Mouse (Mus musculus): ENCODE measurements at regions not wholly inside any gene's neighbourhood (a gene's known extent, or its start where the extent isn't known, plus 50 kb on each side); places are given as distances from the start of the nearest gene placed in this dataset.

DNA sequence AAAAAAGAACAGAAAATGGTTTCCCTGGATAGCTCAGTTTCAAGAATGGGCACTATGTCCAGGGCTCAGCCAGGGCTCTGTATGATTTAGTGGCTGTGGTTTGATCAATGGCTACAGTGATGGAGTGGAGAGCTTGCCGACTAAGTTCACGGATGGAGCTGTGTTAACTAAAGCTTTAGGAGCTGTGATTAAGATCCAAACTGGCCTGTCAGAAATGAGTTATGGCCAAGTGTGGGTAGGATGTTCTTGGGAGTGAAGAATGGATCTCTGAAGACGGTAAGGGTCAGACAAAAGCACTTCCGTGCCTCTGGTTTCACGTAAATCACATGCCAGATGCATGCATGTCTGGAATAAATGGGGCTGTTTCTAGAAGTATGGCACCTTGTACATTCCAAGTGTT is 447.9 kb upstream of the Adamts9 start:
- H3K4me1 ChIP-seq = no peaks in the 10 kb centered on the region
- H3K9ac ChIP-seq = no peak overlapping the region
- H3K36me3 ChIP-seq = no peaks in the 10 kb centered on the region
- H3K27ac ChIP-seq (replicated peaks) = no peak overlapping the region
- WGBS = 83% methylated on average over 5 of the region's 5 CpGs
- no peak overlapping the region for H3K4me3 ChIP-seq (replicated peaks)
- no peaks in the 10 kb centered on the region for H3K9me3 ChIP-seq (replicated peaks)
- no peak for ATAC-seq (ENCODE audit: insufficient number of reproducible peaks, low FRiP score, low TSS enrichment, low read depth)
- no peaks in the 10 kb centered on the region for H3K27me3 ChIP-seq
- H3K4me2 ChIP-seq (replicated peaks) = no peak overlapping the region

DNA sequence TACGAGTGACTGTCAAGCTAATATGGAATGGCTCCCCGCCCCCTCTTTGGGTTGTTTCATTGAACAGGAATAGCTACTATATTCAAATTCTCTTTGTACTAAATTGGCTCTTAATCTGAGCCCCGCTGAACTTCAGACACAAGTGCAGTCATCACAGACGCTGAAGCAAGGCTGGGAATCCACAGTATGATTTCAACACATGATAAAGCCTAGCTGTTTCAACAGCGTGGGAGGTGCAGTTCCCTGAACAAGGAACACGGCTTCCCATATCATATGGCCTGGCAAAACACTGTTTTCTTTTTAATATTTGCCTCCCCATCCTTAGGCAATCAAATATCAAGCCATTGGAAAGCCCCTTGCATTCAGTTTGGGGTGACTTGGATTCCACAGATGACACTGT is 428.0 kb upstream of the Adamts9 start:
- WGBS = 64% methylated on average over 6 of the region's 6 CpGs
- no peak for ATAC-seq (ENCODE audit: insufficient number of reproducible peaks, low FRiP score, low TSS enrichment, low read depth)

DNA sequence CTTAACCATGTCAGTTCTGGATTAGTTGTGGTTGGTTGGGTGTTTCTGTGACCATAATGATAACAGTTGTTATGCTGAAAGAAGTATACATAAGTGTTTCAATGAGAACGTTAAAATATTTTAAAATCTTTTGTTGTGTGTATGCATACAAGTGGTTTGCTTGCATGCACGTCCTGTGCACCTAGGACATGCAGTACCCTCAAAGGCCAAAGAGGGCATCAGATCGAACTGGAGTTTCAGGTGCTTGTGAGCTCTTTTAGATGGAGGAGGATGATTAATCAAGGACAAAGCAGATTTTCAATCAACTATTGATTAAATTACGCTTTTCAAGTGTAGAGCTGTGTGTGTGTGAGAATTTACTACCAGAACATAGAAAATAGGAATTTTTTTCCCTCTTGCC is 420.6 kb upstream of the Adamts9 start:
- no peak overlapping the region for H3K4me2 ChIP-seq (replicated peaks)
- no peaks in the 10 kb centered on the region for H3K4me1 ChIP-seq
- H3K36me3 ChIP-seq = no peaks in the 10 kb centered on the region
- H3K27me3 ChIP-seq = no peaks in the 10 kb centered on the region
- 56% methylated on average over 4 of the region's 4 CpGs for WGBS
- no peaks in the 10 kb centered on the region for H3K9me3 ChIP-seq (replicated peaks)
- no peak overlapping the region for H3K9ac ChIP-seq
- no peak overlapping the region for H3K27ac ChIP-seq (replicated peaks)
- H3K4me3 ChIP-seq (replicated peaks) = no peak overlapping the region
- ATAC-seq (ENCODE audit: insufficient number of reproducible peaks, low FRiP score, low TSS enrichment, low read depth) = no peak

More for the DNA sequence above, 428.0 kb upstream of the Adamts9 start:
- H3K36me3 ChIP-seq = no peaks in the 10 kb centered on the region
- H3K27me3 ChIP-seq = no peaks in the 10 kb centered on the region
- no peak overlapping the region for H3K4me2 ChIP-seq (replicated peaks)
- H3K27ac ChIP-seq (replicated peaks) = no peak overlapping the region
- H3K4me3 ChIP-seq (replicated peaks) = no peak overlapping the region
- no peak overlapping the region for H3K9ac ChIP-seq
- H3K4me1 ChIP-seq = no peaks in the 10 kb centered on the region
- H3K9me3 ChIP-seq (replicated peaks) = no peaks in the 10 kb centered on the region

DNA sequence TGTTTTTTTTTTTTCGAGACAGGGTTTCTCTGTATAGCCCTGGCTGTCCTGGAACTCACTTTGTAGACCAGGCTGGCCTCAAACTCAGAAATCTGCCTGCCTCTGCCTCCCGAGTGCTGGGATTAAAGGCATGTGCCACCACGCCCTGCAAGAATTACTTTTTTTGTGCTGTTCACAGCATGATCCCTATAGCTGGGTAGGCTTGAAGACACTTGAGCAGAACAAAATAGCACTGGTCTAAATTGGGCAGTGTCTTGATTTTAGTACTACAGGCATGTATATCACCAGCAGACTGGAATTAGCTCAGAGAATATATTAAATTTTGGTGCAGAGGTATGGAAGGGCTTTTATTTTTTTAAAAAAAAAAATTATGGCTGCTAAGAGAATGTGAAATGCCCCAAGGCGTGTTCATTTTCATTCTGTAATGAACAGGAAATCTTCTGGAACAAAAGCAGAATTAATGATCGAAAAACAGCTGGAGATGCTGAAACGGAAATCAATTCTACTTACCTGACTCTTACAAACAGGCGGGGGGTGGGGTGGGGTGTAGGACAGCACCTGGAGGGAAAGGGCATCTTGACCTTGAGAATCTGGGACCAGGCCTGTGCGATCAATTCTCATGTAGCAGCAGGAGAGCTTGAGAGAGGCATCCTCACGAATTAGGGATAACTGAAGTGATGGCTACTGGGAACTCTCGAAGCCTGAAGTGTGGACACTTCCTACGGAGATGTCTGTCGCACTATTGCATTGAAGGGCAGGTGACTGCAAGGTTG is 410.2 kb upstream of the Adamts9 start:
- Histone ChIP-seq H3K4me2 (replicated peaks) (no peak overlapping the region), H3K9ac (no peak overlapping the region), H3K4me3 (replicated peaks) (no peak overlapping the region), H3K4me1 (0 out of 2 replicates have a peak, but pooled peaks cover 6% of the 10 kb centered on the region), H3K36me3 (no peaks in the 10 kb centered on the region), H3K27me3 (no peaks in the 10 kb centered on the region), H3K27ac (replicated peaks) (no peak overlapping the region), H3K9me3 (replicated peaks) (no peaks in the 10 kb centered on the region)
- 84% methylated on average over 12 of the region's 12 CpGs for WGBS
- ATAC-seq (ENCODE audit: insufficient number of reproducible peaks, low FRiP score, low TSS enrichment, low read depth) = no peak

DNA sequence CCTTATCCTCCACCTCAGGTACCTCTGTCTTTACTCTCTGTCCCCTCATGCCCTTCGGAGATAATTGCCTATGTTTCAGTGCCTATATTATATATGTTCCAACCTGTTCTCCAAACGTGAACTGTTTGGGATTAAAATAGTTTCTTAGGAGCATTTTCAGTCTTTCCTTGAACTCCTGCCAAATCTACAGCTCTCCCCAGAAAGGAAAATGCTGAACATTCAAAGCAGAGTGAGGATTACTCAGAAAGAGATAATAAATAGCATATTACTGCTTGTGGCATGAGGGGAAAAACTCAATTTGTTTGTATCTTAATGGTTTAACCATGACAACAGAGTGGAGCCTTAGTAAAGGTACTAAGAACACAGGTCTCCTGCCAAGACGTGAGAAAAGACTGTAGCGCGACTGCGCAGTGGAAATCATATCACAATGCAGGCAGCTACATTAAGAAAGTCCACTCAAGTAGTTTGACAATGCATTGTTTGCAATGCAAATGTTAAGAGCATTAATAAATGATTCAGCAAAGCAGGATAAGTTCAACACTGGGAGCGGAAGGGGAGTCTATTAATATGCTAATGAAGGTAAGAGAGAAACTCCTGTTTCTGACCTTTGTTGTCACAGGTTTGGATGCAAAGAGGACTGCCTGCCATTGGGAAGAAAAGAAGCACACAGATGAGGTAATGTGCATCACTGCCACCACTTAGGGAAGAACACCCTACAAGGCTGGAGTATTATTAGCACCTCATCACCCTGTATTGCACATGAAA is 406.8 kb upstream of the Adamts9 start:
- no peaks in the 10 kb centered on the region for H3K36me3 ChIP-seq
- H3K9me3 ChIP-seq (replicated peaks) = no peaks in the 10 kb centered on the region
- no peak overlapping the region for H3K4me3 ChIP-seq (replicated peaks)
- no peak overlapping the region for H3K27ac ChIP-seq (replicated peaks)
- whole genome bisulfite sequencing = 44% methylated on average over 7 of the region's 7 CpGs
- ATAC-seq (ENCODE audit: insufficient number of reproducible peaks, low FRiP score, low TSS enrichment, low read depth) = no peak
- 0 out of 2 replicates have a peak, but pooled peaks cover 6% of the 10 kb centered on the region for H3K4me1 ChIP-seq
- no peak overlapping the region for H3K9ac ChIP-seq
- H3K4me2 ChIP-seq (replicated peaks) = no peak overlapping the region
- H3K27me3 ChIP-seq = no peaks in the 10 kb centered on the region

DNA sequence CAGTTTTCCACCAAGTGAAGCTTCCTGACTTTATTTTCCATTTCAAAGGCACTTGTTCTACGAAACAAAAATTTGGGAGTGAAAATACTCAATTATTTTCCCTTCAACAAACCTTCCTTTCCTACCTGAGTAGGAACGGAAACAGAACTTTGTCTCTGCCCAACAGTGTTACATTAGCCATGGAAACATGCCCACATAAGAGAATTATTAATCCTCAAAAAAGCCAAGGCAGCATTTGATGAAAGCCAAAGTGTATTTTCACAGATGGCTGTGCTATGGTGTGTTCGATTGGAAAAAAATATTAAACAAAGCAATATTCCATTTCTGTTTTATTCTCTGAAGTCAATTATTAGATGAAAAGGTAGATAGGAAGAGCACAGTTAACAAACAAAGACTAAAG is 404.8 kb upstream of the Adamts9 start:
- ATAC-seq (ENCODE audit: insufficient number of reproducible peaks, low FRiP score, low TSS enrichment, low read depth) = no peak
- 0 out of 2 replicates have a peak, but pooled peaks cover 6% of the 10 kb centered on the region for H3K4me1 ChIP-seq

DNA sequence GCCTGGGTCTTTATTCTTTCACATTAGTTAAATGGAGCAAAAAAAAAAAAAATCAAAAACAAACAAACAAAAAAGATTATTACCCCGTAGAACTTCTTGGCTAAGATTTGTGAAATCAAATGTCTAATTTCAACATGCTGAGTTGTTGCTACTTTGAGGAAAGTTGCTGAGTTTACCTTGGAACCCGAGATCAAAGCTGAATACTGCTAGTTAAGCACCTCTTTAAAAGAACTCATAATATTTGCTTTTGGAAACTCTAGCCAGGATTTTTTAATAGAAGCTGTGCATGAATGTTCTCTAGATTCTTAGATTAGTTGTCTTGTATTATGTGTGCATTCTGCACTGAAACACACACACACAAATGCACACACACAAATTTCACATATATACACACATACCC is 385.4 kb upstream of the Adamts9 start:
- H3K27ac ChIP-seq (replicated peaks) = no peak overlapping the region
- WGBS = 62% methylated on average over 2 of the region's 2 CpGs

More for the DNA sequence above, 404.8 kb upstream of the Adamts9 start:
- Histone ChIP-seq H3K4me3 (replicated peaks) (no peak overlapping the region), H3K4me2 (replicated peaks) (no peak overlapping the region), H3K9ac (no peak overlapping the region), H3K27ac (replicated peaks) (no peak overlapping the region), H3K27me3 (no peaks in the 10 kb centered on the region), H3K36me3 (no peaks in the 10 kb centered on the region), H3K9me3 (replicated peaks) (no peaks in the 10 kb centered on the region)
- WGBS = 56% methylated on average over 3 of the region's 3 CpGs

DNA sequence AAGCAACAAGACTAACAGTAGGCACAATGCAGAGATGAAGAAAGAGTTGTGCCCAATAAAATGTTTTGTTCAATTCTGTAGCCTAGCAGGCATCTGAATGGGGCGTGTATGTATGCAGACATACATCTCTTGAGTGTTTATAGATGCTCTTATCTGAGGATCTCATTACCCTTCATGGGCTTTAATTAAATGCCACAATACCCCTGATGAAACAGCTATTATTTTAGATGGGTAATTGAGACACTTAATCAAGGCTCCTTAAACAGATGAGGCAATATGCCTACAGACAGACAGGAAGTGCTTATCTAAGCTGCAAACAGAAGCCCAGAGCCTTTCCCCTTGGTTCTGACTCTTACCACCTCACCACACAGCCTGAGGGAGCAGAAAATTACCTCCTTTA is 384.6 kb upstream of the Adamts9 start:
- Histone ChIP-seq H3K4me3 (replicated peaks) (no peak overlapping the region), H3K36me3 (no peaks in the 10 kb centered on the region), H3K4me2 (replicated peaks) (no peak overlapping the region), H3K4me1 (no peaks in the 10 kb centered on the region), H3K9me3 (replicated peaks) (no peaks in the 10 kb centered on the region), H3K9ac (no peak overlapping the region), H3K27ac (replicated peaks) (no peak overlapping the region), H3K27me3 (no peaks in the 10 kb centered on the region)
- WGBS = 71% methylated on average over 1 of the region's 1 CpGs
- no peak for ATAC-seq (ENCODE audit: insufficient number of reproducible peaks, low FRiP score, low TSS enrichment, low read depth)

More for the DNA sequence above, 385.4 kb upstream of the Adamts9 start:
- Histone ChIP-seq H3K27me3 (no peaks in the 10 kb centered on the region), H3K4me2 (replicated peaks) (no peak overlapping the region), H3K4me3 (replicated peaks) (no peak overlapping the region), H3K9me3 (replicated peaks) (no peaks in the 10 kb centered on the region), H3K36me3 (no peaks in the 10 kb centered on the region), H3K9ac (no peak overlapping the region), H3K4me1 (no peaks in the 10 kb centered on the region)
- no peak for ATAC-seq (ENCODE audit: insufficient number of reproducible peaks, low FRiP score, low TSS enrichment, low read depth)

DNA sequence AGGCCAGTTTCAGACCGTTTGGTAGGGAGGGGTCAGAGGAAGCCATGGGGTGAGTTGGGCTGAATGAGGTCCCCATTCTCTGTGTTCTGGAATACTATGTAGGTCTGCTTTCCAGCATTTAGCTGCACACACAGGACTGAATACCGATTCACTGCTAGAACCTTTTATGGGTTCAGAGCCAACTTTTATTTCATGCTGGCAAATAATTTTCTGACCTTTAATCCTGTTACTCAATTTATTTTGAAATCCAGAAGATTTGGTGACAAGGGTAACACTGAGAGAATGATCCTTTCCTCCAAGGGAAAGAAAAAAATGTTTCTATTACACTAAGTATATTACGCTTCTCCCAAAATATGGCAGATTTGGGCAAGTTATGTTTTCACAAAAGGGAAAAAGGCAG is 380.6 kb upstream of the Adamts9 start:
- no peaks in the 10 kb centered on the region for H3K36me3 ChIP-seq
- no peak overlapping the region for H3K4me3 ChIP-seq (replicated peaks)
- 69% methylated on average over 3 of the region's 3 CpGs for WGBS
- no peak overlapping the region for H3K27ac ChIP-seq (replicated peaks)
- H3K4me2 ChIP-seq (replicated peaks) = no peak overlapping the region
- H3K9ac ChIP-seq = no peak overlapping the region
- H3K27me3 ChIP-seq = no peaks in the 10 kb centered on the region
- no peaks in the 10 kb centered on the region for H3K4me1 ChIP-seq
- no peaks in the 10 kb centered on the region for H3K9me3 ChIP-seq (replicated peaks)
- ATAC-seq (ENCODE audit: insufficient number of reproducible peaks, low FRiP score, low TSS enrichment, low read depth) = no peak

DNA sequence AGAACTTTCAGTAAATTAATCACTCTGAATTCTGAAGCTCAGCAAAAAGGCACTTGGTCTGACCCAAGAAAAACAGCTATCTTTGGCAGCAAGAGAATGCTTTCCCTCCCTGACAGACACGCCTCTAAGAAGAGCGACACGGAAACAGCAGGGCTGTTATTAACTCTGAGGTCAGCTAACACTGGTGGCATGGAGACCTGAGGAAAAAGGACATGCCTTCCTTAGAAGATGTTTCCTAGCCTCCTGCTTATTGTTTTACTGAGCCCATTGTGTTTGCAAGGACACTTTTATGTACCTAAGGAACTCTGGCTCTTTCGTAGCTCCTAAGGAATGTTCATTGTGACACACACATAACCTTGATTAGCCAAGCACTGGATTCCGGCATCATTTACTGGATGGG is 371.3 kb upstream of the Adamts9 start:
- WGBS = 70% methylated on average over 5 of the region's 5 CpGs
- no peak overlapping the region for H3K4me2 ChIP-seq (replicated peaks)

DNA sequence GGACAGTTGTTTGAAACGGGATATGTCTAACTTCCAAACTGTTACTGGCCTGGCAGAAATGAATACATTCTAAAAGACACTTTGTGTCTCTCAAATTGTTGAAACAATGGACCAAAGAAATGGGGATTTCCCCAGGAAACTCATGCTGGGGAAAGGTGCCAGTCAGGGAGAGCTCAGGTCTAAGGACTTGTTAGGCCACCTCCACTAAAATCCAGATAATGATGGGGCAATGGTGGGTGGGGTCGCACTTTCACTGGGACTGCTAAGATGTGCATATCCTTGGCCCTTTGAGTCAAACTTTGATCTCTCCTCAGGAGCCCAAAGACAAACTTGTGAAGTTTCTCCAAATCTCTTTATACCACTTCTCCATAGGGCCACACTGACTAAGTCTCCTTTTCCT is 361.9 kb upstream of the Adamts9 start:
- H3K36me3 ChIP-seq = no peaks in the 10 kb centered on the region
- no peak overlapping the region for H3K27ac ChIP-seq (replicated peaks)

More for the DNA sequence above, 371.3 kb upstream of the Adamts9 start:
- Histone ChIP-seq H3K4me3 (replicated peaks) (no peak overlapping the region), H3K27ac (replicated peaks) (no peak overlapping the region), H3K9ac (no peak overlapping the region), H3K27me3 (no peaks in the 10 kb centered on the region), H3K36me3 (no peaks in the 10 kb centered on the region), H3K9me3 (replicated peaks) (no peaks in the 10 kb centered on the region), H3K4me1 (no peaks in the 10 kb centered on the region)
- ATAC-seq (ENCODE audit: insufficient number of reproducible peaks, low FRiP score, low TSS enrichment, low read depth) = no peak

More for the DNA sequence above, 361.9 kb upstream of the Adamts9 start:
- Histone ChIP-seq H3K4me2 (replicated peaks) (no peak overlapping the region), H3K4me1 (no peaks in the 10 kb centered on the region), H3K4me3 (replicated peaks) (no peak overlapping the region), H3K27me3 (no peaks in the 10 kb centered on the region), H3K9ac (no peak overlapping the region), H3K9me3 (replicated peaks) (no peaks in the 10 kb centered on the region)
- no peak for ATAC-seq (ENCODE audit: insufficient number of reproducible peaks, low FRiP score, low TSS enrichment, low read depth)
- WGBS = 58% methylated on average over 2 of the region's 2 CpGs
